Mouse (Mus musculus) small intestine, adult 2 months (tissue): ENCODE results near the gene Ankrd61.

Experiments
- CTCF ChIP-seq: fragments of 200-500 bp; IDR thresholded peaks from 2 replicates; pipeline ENCODE4 v1.5.1; 2012; ENCODE audit warnings: low read depth, mild to moderate bottlenecking, control low read depth, inconsistent platforms, low read length, moderate library complexity, mixed read lengths; ENCODE audit not compliant: insufficient replicate concordance, insufficient read length; ENCODE audit errors: extremely low read depth
- POLR2A ChIP-seq: fragments of 200-500 bp; IDR thresholded peaks from 2 replicates; pipeline ENCODE4 v1.6.1; 2012; ENCODE audit warnings: low read depth, mild to moderate bottlenecking, control low read depth, inconsistent platforms, low read length, moderate library complexity

- TF ChIP-seq POLR2A (no peak), CTCF (no peak)
Observed at GRCm38 (mm10) chr5:143927875-143928274, 30.4 kb upstream of the Ankrd61 start, which contains the start of gene Gm42421.
